Mouse (Mus musculus): Measurements from ENCODE around the gene Fam107a. TPM values are rescaled to one million over a fixed set of nuclear protein-coding genes. Genes with fewer than 3 reads are reported as not detected.

Fam107a gene
- total RNA-seq, 2 experiments from 2014 or later, result 12.1 to 24.4 TPM

DNA sequence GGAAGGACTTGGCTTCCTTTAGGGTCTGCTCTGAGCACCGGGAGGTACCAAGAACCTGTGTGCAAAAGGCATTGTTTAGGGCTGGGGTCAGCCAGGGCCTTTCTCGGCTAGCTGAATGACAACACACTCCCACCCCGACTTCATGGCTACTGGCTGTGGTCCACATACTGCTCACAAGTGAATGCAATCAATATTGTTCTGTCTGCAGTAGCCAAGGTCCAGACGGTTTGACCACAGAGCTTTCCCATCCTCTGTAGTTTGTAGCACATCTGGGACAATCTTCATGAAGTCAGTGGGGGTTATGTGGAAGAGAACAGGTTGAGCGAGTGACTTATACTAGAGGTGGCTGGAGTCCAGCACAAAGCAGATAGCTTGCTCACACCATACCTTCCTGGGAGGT is 60.9 kb downstream of the Fam107a start:
- DNase-seq, result no peak

DNA sequence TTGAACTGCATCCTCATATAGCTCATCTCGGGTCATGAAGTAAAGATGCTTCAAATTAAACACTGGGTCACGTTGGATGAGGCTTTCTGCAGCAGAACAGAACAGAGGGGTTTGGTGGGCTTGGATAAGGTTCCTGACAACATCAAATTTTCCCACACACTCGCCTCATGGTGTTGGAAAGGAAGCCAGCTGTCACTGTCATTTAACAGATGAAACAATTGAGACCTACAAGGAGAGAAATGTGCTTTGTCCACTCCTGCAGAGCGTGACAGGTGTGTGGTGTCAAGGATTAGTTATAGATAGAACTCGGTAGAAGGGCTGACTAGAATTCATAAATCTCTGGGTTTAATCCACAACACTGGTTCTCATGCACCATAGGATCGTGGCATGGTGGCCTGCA is 61.8 kb downstream of the Fam107a start:
- DNase-seq, result no peak

DNA sequence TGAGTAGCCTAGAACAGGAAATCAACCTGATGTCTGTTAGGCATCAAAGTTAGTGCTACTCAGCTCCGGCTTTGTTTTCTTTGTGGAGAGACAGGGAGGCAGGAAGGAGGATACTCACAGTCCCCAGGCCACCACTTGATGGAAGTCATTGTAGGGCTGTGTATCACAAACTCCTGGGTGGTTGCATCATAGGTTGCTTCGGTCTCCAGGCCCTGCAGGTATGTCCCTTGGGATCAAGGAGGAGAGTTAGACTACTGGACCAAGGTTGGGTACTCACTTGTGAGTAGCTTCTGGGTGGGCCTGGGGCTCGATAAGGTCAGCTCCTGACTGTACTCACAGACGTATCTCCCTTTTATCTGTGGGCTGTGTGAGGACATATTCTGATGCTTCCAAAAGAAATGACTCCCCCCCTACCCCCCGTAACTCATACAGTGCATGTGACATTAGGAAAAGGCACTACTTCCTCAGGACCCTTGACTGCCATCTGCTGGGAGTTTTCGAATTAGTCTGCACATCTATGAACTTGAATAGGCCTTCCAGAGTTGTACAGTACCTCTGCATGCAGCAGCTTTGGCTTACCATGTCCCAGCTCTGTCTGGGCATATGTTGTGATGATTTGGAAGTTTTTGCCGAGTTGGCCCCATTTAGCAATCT is 62.6 kb downstream of the Fam107a start:
- DNase-seq, result peak; percentile 53 to 79

DNA sequence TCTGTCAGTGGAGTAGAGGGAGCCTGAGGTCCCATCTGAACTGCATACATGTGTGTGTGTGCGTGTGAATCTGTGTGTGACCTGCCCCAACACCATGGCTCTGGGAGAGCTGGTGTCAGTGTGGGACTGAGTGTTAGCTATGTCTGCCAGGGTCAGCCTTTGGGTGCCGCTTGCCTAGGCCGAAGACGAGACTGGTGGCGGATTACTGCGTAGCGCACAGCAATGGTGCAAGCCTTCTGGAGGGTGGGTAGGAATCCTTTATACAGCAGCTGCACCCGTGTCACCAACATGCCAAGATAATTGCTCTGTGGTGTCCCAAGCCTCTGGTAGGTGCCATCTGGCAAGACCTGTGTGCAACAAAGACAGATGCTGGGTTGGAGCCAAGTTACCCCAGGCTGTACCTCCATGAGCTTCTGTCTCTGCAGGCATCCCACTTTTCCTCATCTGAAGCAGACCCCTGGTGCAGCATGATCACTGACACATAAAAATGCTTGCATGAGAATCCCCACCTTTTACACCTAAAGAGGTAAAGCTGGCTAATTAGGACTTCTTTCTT is 66.4 kb downstream of the Fam107a start:
- DNase-seq, result no peak

DNA sequence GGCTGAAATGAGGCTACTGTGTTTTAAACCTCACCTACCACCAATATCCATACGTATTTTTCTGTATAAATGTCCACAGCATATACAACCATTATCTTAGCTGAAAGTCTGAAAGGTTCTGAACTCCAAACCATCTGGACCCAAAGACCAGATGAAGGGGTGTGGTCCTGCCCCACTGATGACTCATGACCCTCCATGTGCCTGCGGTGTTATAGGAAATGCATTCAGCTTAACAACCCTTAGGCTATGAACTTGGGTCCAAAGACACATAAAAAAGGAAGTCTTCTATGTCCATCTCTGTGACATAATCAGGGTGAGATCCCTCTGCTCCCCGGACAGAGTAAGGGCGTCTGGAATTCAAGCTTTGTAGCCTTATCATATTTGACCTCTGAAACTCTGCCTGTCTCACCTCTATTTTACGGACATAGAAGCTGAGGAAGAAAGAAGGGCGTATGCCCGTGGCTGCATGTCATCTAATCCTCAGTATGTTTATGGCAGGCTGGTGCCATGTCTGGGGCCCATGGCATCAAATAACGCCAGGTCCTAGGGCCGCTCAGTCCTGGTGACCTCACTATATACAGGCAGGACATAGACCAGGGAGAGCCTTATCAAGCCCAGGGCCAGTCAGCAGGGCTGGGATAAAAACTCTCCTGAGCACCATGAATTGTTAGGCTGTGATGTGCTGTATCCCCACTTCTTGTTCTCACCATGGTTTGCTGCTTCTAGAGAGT is 67.5 kb downstream of the Fam107a start:
- DNase-seq, result no peak

DNA sequence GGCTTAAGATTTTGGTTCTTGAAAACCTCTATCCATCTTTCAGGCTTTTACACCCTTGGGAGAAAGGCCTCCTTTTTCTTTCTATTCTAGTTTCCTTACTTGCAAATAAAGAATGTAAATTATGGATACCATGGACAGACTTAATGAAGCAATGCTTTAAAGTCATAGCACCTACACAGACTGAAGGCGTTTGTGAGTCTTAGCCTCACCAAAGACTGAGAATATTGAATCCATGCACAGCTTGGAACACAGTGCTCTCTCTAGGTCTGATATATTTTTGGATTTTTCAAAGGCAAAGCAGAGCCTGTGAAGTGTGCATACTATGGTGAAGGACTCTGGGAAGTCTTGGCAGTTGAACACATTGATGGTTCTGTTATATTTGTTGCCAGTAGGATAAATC is 68.6 kb downstream of the Fam107a start:
- DNase-seq, result no peak

DNA sequence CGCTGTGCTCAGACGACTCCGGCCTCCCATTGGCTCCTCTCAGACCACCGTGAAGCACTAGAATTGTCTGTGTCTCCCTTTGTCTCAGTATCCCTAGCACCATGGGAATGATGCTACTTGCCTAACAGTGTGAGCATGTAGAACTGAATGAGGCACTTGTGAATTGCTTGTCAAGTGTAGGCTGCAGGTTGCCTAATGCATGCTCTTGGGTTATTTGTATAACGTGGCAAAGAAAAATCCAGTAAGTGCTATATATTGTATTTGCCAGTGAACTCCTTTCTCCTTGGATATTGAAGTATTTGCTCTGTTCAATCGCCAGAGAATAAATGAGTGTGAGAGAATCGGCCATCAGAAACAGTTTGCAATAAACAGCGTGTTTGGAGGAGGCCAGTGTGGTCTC is 70.9 kb downstream of the Fam107a start:
- DNase-seq, result no peak

Other genes with a start within 250 kb of the Fam107a start
- 10 to 100 TPM; 28.0 to 30.3 TPM for gene Rpp14, start 237.7 kb downstream of the Fam107a start, total RNA-seq (2021)
- gene Pxk, start 219.8 kb downstream of the Fam107a start, total RNA-seq (2021), result 10 to 100 TPM; 22.0 to 25.2 TPM
- gene Pdhb, start 145.0 kb downstream of the Fam107a start, total RNA-seq (2021), result 100 to 1,000 TPM; 840 to 892 TPM
- gene Kctd6, start 103.9 kb downstream of the Fam107a start, total RNA-seq (2021), result 1 to 10 TPM; 8.4 to 9.0 TPM
- gene Acox2, start 58.7 kb downstream of the Fam107a start, total RNA-seq (2021), result under 1 TPM; 0.35 to 0.72 TPM
- gene Oit1, start 60.7 kb upstream of the Fam107a start, total RNA-seq (2021), result under 1 TPM in 1 of 2 experiments, not detected in 1; 0.98 TPM

All from heart, adult 18-20 months (tissue).